Mouse (Mus musculus): ENCODE measurements at regions not wholly inside any gene's neighbourhood (a gene's known extent, or its start where the extent isn't known, plus 50 kb on each side); places are given as distances from the start of the nearest gene placed in this dataset.

- no peak for TF ChIP-seq CTCF (IDR thresholded peaks at IDR 0.05; ENCODE audit: low read depth)
- no peak for TF ChIP-seq EP300 (optimal IDR thresholded peaks at IDR 0.05)
Measured at GRCm38 (mm10) chr12:82072810-82073465, 96.2 kb upstream of the Sipa1l1 start.
